Mouse (Mus musculus) limb, embryonic 11.5 days (tissue): ENCODE measurements around the gene Eif3c. TPM values are rescaled to one million over a fixed set of nuclear protein-coding genes. Genes with fewer than 3 reads are reported as not detected.

Experiments
- ATAC-seq: fragments of 200-750 bp; cut with Nextera tagmentation; 2 replicates; pipeline ENCODE4 v1.8.0; 2017; ENCODE audit warnings: low read depth; ENCODE audit not compliant: insufficient number of reproducible peaks, low FRiP score, low TSS enrichment
- DNase-seq: peaks from one replicate; pipeline ENCODE4 v3.0.0-alpha.2; 2015; ENCODE audit warnings: low spot score
- H3K27ac ChIP-seq: fragments of 300-500 bp; sonication (generic); replicated peaks from 2 replicates; pipeline ENCODE4 v1.5.1; 2014; ENCODE audit warnings: low read depth, mild to moderate bottlenecking, low read length
- H3K27me3 ChIP-seq: fragments of 300-500 bp; sonication (generic); 2 replicates; pipeline ENCODE4 v1.6.1; 2014; ENCODE audit warnings: mild to moderate bottlenecking, low read length, mixed read lengths; ENCODE audit not compliant: control insufficient read depth, insufficient read depth
- H3K36me3 ChIP-seq: fragments of 300-500 bp; sonication (generic); 2 replicates; pipeline ENCODE4 v1.6.1; 2014; ENCODE audit warnings: mild to moderate bottlenecking, low read length, moderate library complexity, mixed read lengths; ENCODE audit not compliant: control insufficient read depth, insufficient read depth
- H3K4me1 ChIP-seq: fragments of 300-500 bp; sonication (generic); 2 replicates; pipeline ENCODE4 v1.6.1; 2014; ENCODE audit warnings: low read length, mixed read lengths; ENCODE audit not compliant: control insufficient read depth, insufficient read depth
- H3K4me2 ChIP-seq: fragments of 300-500 bp; sonication (generic); 2 replicates; pipeline ENCODE4 v1.6.1; 2014; ENCODE audit warnings: low read depth, mild to moderate bottlenecking, moderate library complexity; ENCODE audit not compliant: severe bottlenecking
- H3K4me3 ChIP-seq: fragments of 300-500 bp; sonication (generic); 2 replicates; pipeline ENCODE4 v1.5.1; 2014; ENCODE audit warnings: low read depth, low read length
- H3K9ac ChIP-seq: fragments of 300-500 bp; sonication (generic); 2 replicates; pipeline ENCODE4 v1.6.1; 2014; ENCODE audit warnings: mild to moderate bottlenecking, low read length
- H3K9me3 ChIP-seq: fragments of 300-500 bp; sonication (generic); 2 replicates; pipeline ENCODE4 v1.6.1; 2016; ENCODE audit warnings: low read length; ENCODE audit not compliant: control insufficient read depth
- WGBS: fragments of 180-500 bp; shearing (Covaris S2); extraction: QIAGEN DNeasy Blood & Tissue Kit; methylation state at CpG from one replicate; pipeline ENCODE4 v1.1.7; 2014; 5-methylcytosine and 5-hydroxymethylcytosine counted together
- polyA plus RNA-seq: library from polyadenylated mRNA; unstranded; fragments of >200 nt; fragmentation: Nextera tagmentation; extraction: Ambion mirVana; gene quantifications from 2 replicates; pipeline ENCODE4 v1.2.1, GENCODE M21; 2014

Gene Eif3c
- polyA plus RNA-seq, 1 experiment from 2014 or later = 195 TPM

- no peaks in the 10 kb centered on the region for H3K4me1 ChIP-seq
- 85% methylated on average over 3 of the region's 3 CpGs for WGBS
- no peaks in the 10 kb centered on the region for H3K36me3 ChIP-seq
- no peak overlapping the region for H3K27ac ChIP-seq
- no peak overlapping the region for H3K4me2 ChIP-seq
- no peaks in the 10 kb centered on the region for H3K27me3 ChIP-seq
- ATAC-seq (no peak), DNase-seq (no peak)
- H3K9me3 ChIP-seq = no peaks in the 10 kb centered on the region
- no peak overlapping the region for H3K4me3 ChIP-seq
- H3K9ac ChIP-seq = no peak overlapping the region
Observed at GRCm38 (mm10) chr7:126511287-126511686, 54.9 kb downstream of the Eif3c start.

GRCm38 (mm10) chr7:126507126-126507778 lies 59.0 kb downstream of the Eif3c start:
- no peak overlapping the region for H3K9ac ChIP-seq
- H3K4me3 ChIP-seq = no peak overlapping the region
- DNase-seq = no peak
- H3K4me2 ChIP-seq = no peak overlapping the region
- H3K27ac ChIP-seq = no peak overlapping the region
- no peaks in the 10 kb centered on the region for H3K9me3 ChIP-seq
- H3K4me1 ChIP-seq = no peaks in the 10 kb centered on the region
- ATAC-seq = no peak
- H3K27me3 ChIP-seq = no peaks in the 10 kb centered on the region
- 89% methylated on average over 8 of the region's 8 CpGs for WGBS
- no peaks in the 10 kb centered on the region for H3K36me3 ChIP-seq

GRCm38 (mm10) chr7:126504913-126505312 lies 61.3 kb downstream of the Eif3c start:
- Histone ChIP-seq H3K9ac (no peak overlapping the region), H3K27me3 (no peaks in the 10 kb centered on the region), H3K4me2 (no peak overlapping the region), H3K9me3 (no peaks in the 10 kb centered on the region), H3K27ac (no peak overlapping the region), H3K4me3 (no peak overlapping the region), H3K36me3 (peaks cover 10% of the 10 kb centered on the region), H3K4me1 (no peaks in the 10 kb centered on the region)
- no peak for ATAC-seq
- DNase-seq = no peak
- WGBS = 90% methylated on average over 2 of the region's 2 CpGs

- Histone ChIP-seq H3K4me3 (peak within 1 kb of the TSS; percentile 96), H3K4me1 (no peaks in the 10 kb centered on the region), H3K27ac (peak within 1 kb of the TSS; percentile 100), H3K9me3 (no peaks in the 10 kb centered on the region), H3K4me2 (peak within 1 kb of the TSS; percentile 77), H3K36me3 (peaks cover 14% of the 10 kb centered on the region), H3K9ac (peak within 1 kb of the TSS; percentile 100), H3K27me3 (no peaks in the 10 kb centered on the region)
- DNase-seq = peak; percentile 99
- ATAC-seq = peak; percentile 88
- whole genome bisulfite sequencing = under 1% methylated on average over 62 of the region's 72 CpGs
Observed at GRCm38 (mm10) chr7:126503273-126503878, 62.8 kb downstream of the Eif3c start, which contains the start of gene Atxn2l. Atxn2l (minus strand) TSS chr7:126503437.

GRCm38 (mm10) chr7:126502751-126503150 lies 63.5 kb downstream of the Eif3c start:
- DNase-seq (no peak), ATAC-seq (no peak)
- Histone ChIP-seq H3K27ac (peak overlapping the region; percentile 100), H3K4me2 (peak overlapping the region; percentile 43), H3K4me1 (no peaks in the 10 kb centered on the region), H3K27me3 (no peaks in the 10 kb centered on the region), H3K9ac (peak overlapping the region; percentile 100), H3K4me3 (peak overlapping the region; percentile 96), H3K9me3 (no peaks in the 10 kb centered on the region), H3K36me3 (peaks cover 21% of the 10 kb centered on the region)
- 0% methylated on average over 40 of the region's 40 CpGs for WGBS

GRCm38 (mm10) chr7:126502023-126502741 lies 64.0 kb downstream of the Eif3c start:
- H3K27me3 ChIP-seq = no peaks in the 10 kb centered on the region
- no peaks in the 10 kb centered on the region for H3K4me1 ChIP-seq
- peak; percentile 95 for DNase-seq
- H3K9ac ChIP-seq = peak overlapping the region; percentile 100
- peak overlapping the region; percentile 100 for H3K27ac ChIP-seq
- ATAC-seq = peak; percentile 92
- H3K36me3 ChIP-seq = peaks cover 25% of the 10 kb centered on the region
- peak overlapping the region; percentile 77 for H3K4me2 ChIP-seq
- peak overlapping the region; percentile 96 for H3K4me3 ChIP-seq
- WGBS = 0% methylated on average over 49 of the region's 57 CpGs
- H3K9me3 ChIP-seq = no peaks in the 10 kb centered on the region

GRCm38 (mm10) chr7:126501684-126502022 lies 64.6 kb downstream of the Eif3c start:
- DNase-seq = no peak
- Histone ChIP-seq H3K4me2 (peak overlapping the region; percentile 77), H3K9me3 (no peaks in the 10 kb centered on the region), H3K27me3 (no peaks in the 10 kb centered on the region), H3K4me3 (peak overlapping the region; percentile 96), H3K27ac (peak overlapping the region; percentile 80), H3K9ac (peak overlapping the region; percentile 100), H3K4me1 (no peaks in the 10 kb centered on the region), H3K36me3 (peaks cover 30% of the 10 kb centered on the region)
- WGBS = 7% methylated on average over 9 of the region's 9 CpGs
- ATAC-seq = no peak

GRCm38 (mm10) chr7:126499416-126499815 lies 66.8 kb downstream of the Eif3c start:
- H3K27me3 ChIP-seq = no peaks in the 10 kb centered on the region
- ATAC-seq = no peak
- H3K27ac ChIP-seq = no peak overlapping the region
- 93% methylated on average over 7 of the region's 7 CpGs for WGBS
- no peak for DNase-seq
- H3K9me3 ChIP-seq = no peaks in the 10 kb centered on the region
- H3K4me2 ChIP-seq = no peak overlapping the region
- H3K36me3 ChIP-seq = peaks cover 49% of the 10 kb centered on the region
- H3K9ac ChIP-seq = no peak overlapping the region
- no peaks in the 10 kb centered on the region for H3K4me1 ChIP-seq
- H3K4me3 ChIP-seq = no peak overlapping the region
